Mouse (Mus musculus) neural tube, embryonic 11.5 days (tissue): Measurements from ENCODE around the gene Ptf1a. TPM values are rescaled to one million over a fixed set of nuclear protein-coding genes. Genes with fewer than 3 reads are reported as not detected.

Source experiments
- ATAC-seq: fragments of 200-750 bp; cut with Nextera tagmentation; 2 replicates; pipeline ENCODE4 v1.8.0; 2017; ENCODE audit warnings: moderate number of reproducible peaks, mild to moderate bottlenecking, moderate TSS enrichment, moderate library complexity; ENCODE audit not compliant: insufficient read depth, low FRiP score, low TSS enrichment
- DNase-seq: peaks from one replicate; pipeline ENCODE4 v3.0.0-alpha.2; 2015; ENCODE audit warnings: low spot score
- H3K27ac ChIP-seq: fragments of 300-500 bp; sonication (generic); 2 replicates; pipeline ENCODE4 v1.5.1; 2014; ENCODE audit warnings: low read depth, mild to moderate bottlenecking, low read length
- H3K27me3 ChIP-seq: fragments of 300-500 bp; sonication (generic); 2 replicates; pipeline ENCODE4 v1.6.1; 2014; ENCODE audit warnings: mild to moderate bottlenecking, low read length, mixed read lengths; ENCODE audit not compliant: control insufficient read depth, insufficient read depth
- H3K36me3 ChIP-seq: fragments of 300-500 bp; sonication (generic); 2 replicates; pipeline ENCODE4 v1.6.1; 2014; ENCODE audit warnings: mild to moderate bottlenecking, low read length, moderate library complexity, mixed read lengths; ENCODE audit not compliant: control insufficient read depth, insufficient read depth
- H3K4me1 ChIP-seq: fragments of 300-500 bp; sonication (generic); 2 replicates; pipeline ENCODE4 v1.6.1; 2014; ENCODE audit warnings: low read length, mixed read lengths; ENCODE audit not compliant: control insufficient read depth, insufficient read depth
- H3K4me2 ChIP-seq: fragments of 300-500 bp; sonication (generic); 2 replicates; pipeline ENCODE4 v1.6.1; 2014; ENCODE audit warnings: low read depth, mild to moderate bottlenecking, moderate library complexity
- H3K4me3 ChIP-seq: fragments of 300-500 bp; sonication (generic); 2 replicates; pipeline ENCODE4 v1.5.1; 2014; ENCODE audit warnings: low read depth, low read length
- H3K9ac ChIP-seq: fragments of 300-500 bp; sonication (generic); 2 replicates; pipeline ENCODE4 v1.6.1; 2014; ENCODE audit warnings: mild to moderate bottlenecking, low read length
- H3K9me3 ChIP-seq: fragments of 300-500 bp; sonication (generic); 2 replicates; pipeline ENCODE4 v1.6.1; 2016; ENCODE audit warnings: low read length; ENCODE audit not compliant: control insufficient read depth
- WGBS: fragments of 180-500 bp; shearing (Covaris S2); extraction: QIAGEN DNeasy Blood & Tissue Kit; methylation state at CpG from one replicate; pipeline ENCODE4 v1.1.7; 2014; 5-methylcytosine and 5-hydroxymethylcytosine counted together
- polyA plus RNA-seq: library from polyadenylated mRNA; unstranded; fragments of >200 nt; fragmentation: Nextera tagmentation; extraction: Ambion mirVana; gene quantifications from 2 replicates; pipeline ENCODE4 v1.2.1, GENCODE M21; 2014

The Ptf1a gene
- polyA plus RNA-seq, 1 experiment from 2014 or later, result 13.6 TPM

GRCm38 (mm10) chr2:19423086-19423485 lies 22.4 kb upstream of the Ptf1a start:
- DNase-seq, result no peak

DNA sequence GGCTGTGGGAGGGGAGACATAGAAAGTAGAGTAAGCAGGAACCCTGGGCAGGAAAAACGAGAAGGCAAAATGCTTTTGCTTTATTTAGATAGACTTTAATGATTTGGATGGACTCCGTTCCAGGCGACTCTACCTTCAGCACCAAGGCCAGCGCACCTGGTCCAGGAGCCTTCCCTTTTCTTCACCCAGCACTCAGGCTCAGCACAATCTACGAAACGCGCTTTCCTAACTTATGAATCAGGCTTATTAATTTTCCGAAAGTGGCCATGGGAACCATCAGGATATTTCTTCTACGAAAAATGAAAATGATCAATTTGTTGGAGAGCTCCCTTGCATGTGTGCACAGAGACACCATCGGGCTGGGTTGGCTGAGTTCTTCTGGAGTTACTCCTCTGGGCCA lies 16.4 kb upstream of the Ptf1a start:
- H3K36me3 ChIP-seq, result no peaks in the 10 kb centered on the region
- DNase-seq (peak; percentile 69), ATAC-seq (no peak)
- H3K9ac ChIP-seq, result no peak overlapping the region
- no peak overlapping the region for H3K4me3 ChIP-seq
- no peak overlapping the region for H3K27ac ChIP-seq
- H3K4me1 ChIP-seq, result peaks cover 8% of the 10 kb centered on the region
- H3K4me2 ChIP-seq, result peak overlapping the region; percentile 1; the same call in 1 of the 2 replicates
- 5% methylated on average over 10 of the region's 10 CpGs for WGBS
- H3K9me3 ChIP-seq, result no peaks in the 10 kb centered on the region
- H3K27me3 ChIP-seq, result peaks cover 68% of the 10 kb centered on the region

More at GRCm38 (mm10) chr2:19423086-19423485, 22.4 kb upstream of the Ptf1a start:
- Histone ChIP-seq H3K27ac (no peak overlapping the region), H3K4me2 (no peak overlapping the region), H3K27me3 (peaks cover 14% of the 10 kb centered on the region; the same call in 1 of the 2 replicates), H3K4me1 (no peaks in the 10 kb centered on the region), H3K36me3 (no peaks in the 10 kb centered on the region), H3K4me3 (no peak overlapping the region), H3K9me3 (no peaks in the 10 kb centered on the region), H3K9ac (no peak overlapping the region)
- 83% methylated on average over 6 of the region's 6 CpGs for WGBS
- no peak for ATAC-seq

- 3% methylated on average over 31 of the region's 31 CpGs for WGBS
- Histone ChIP-seq H3K27me3 (peaks cover 76% of the 10 kb centered on the region), H3K27ac (no peak overlapping the region; the same call in 1 of the 2 replicates), H3K36me3 (no peaks in the 10 kb centered on the region), H3K4me3 (no peak overlapping the region), H3K9ac (no peak overlapping the region), H3K4me1 (peaks cover 8% of the 10 kb centered on the region), H3K4me2 (peak overlapping the region; percentile 23), H3K9me3 (no peaks in the 10 kb centered on the region)
- ATAC-seq (0 out of 2 replicates have a peak, but pooled peaks have one; percentile 29), DNase-seq (peak; percentile 55)
Observed at GRCm38 (mm10) chr2:19429691-19430690, 15.5 kb upstream of the Ptf1a start.

GRCm38 (mm10) chr2:19430746-19431145 lies 14.7 kb upstream of the Ptf1a start:
- peak; percentile 68 for ATAC-seq
- Histone ChIP-seq H3K36me3 (no peaks in the 10 kb centered on the region), H3K4me2 (peak overlapping the region; percentile 44), H3K9ac (no peak overlapping the region), H3K9me3 (no peaks in the 10 kb centered on the region), H3K4me3 (peak overlapping the region; percentile 27), H3K27me3 (peaks cover 80% of the 10 kb centered on the region), H3K27ac (0 out of 2 replicates have a peak overlapping the region, but pooled peaks have one; percentile 11), H3K4me1 (peaks cover 8% of the 10 kb centered on the region)
- under 1% methylated on average over 33 of the region's 33 CpGs for WGBS
- peak; percentile 78 for DNase-seq

DNA sequence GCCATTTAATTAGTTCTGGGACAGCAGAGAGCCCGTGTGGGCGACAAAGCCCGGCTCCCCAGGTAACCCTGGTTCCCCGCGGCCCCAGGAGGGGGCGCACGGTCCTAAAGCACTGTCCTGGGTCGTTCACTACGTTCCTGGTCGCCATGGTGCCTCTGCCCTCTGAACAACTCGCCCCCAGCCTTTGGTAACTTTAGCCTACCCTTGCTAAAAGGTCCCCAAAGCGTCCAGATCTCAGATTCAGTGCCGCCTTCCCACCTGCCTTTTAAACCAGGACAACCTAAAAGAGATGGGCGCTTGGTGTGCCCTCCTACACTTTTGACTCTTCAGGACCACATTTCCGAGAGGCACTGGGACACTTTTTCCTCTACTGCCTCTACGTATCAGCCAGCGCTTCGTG lies 14.3 kb upstream of the Ptf1a start:
- Histone ChIP-seq H3K36me3 (no peaks in the 10 kb centered on the region), H3K9ac (no peak overlapping the region), H3K9me3 (no peaks in the 10 kb centered on the region), H3K27me3 (peaks cover 78% of the 10 kb centered on the region), H3K27ac (0 out of 2 replicates have a peak overlapping the region, but pooled peaks have one; percentile 11), H3K4me3 (peak overlapping the region; percentile 27), H3K4me1 (peaks cover 8% of the 10 kb centered on the region), H3K4me2 (peak overlapping the region; percentile 44)
- DNase-seq, result peak; percentile 78
- peak; percentile 62 for ATAC-seq
- under 1% methylated on average over 18 of the region's 18 CpGs for WGBS

GRCm38 (mm10) chr2:19431614-19432323 lies 13.7 kb upstream of the Ptf1a start:
- 0 out of 2 replicates have a peak overlapping the region, but pooled peaks have one; percentile 11 for H3K27ac ChIP-seq
- peak; percentile 80 for ATAC-seq
- no peaks in the 10 kb centered on the region for H3K36me3 ChIP-seq
- H3K27me3 ChIP-seq, result peaks cover 72% of the 10 kb centered on the region
- H3K4me1 ChIP-seq, result peaks cover 8% of the 10 kb centered on the region
- 1% methylated on average over 41 of the region's 41 CpGs for WGBS
- no peak overlapping the region for H3K4me3 ChIP-seq
- peak overlapping the region; percentile 44 for H3K4me2 ChIP-seq
- no peak overlapping the region for H3K9ac ChIP-seq
- DNase-seq, result peak; percentile 77
- H3K9me3 ChIP-seq, result no peaks in the 10 kb centered on the region

GRCm38 (mm10) chr2:19444346-19444745 lies 1.1 kb upstream of the Ptf1a start:
- DNase-seq (peak; percentile 13), ATAC-seq (no peak)
- Histone ChIP-seq H3K36me3 (no peaks in the 10 kb centered on the region), H3K9me3 (no peaks in the 10 kb centered on the region), H3K4me2 (peak overlapping the region; percentile 50; the same call in 1 of the 2 replicates), H3K9ac (no peak overlapping the region), H3K27ac (no peak overlapping the region), H3K27me3 (peaks cover 81% of the 10 kb centered on the region), H3K4me1 (0 out of 2 replicates have a peak, but pooled peaks cover 13% of the 10 kb centered on the region), H3K4me3 (peak overlapping the region; percentile 41; the same call in 1 of the 2 replicates)
- WGBS, result 1% methylated on average over 9 of the region's 9 CpGs

DNA sequence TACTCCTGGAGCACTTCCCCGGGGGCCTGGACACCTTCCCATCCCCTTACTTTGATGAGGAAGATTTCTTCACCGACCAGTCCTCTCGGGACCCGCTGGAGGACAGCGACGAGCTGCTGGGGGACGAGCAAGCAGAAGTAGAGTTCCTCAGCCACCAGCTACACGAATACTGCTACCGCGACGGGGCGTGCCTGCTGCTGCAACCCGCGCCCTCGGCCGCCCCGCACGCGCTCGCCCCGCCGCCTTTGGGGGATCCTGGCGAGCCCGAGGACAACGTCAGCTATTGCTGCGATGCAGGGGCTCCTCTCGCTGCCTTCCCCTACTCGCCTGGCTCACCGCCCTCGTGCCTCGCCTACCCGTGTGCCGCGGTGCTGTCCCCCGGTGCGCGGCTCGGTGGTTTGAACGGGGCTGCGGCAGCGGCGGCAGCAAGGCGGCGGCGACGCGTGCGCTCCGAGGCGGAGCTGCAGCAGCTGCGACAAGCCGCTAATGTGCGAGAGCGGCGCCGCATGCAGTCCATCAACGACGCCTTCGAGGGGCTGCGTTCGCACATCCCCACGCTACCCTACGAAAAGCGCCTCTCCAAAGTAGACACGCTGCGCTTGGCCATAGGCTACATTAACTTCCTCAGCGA lies 523 bp downstream of the Ptf1a start:
- peaks cover 94% of the 10 kb centered on the region for H3K27me3 ChIP-seq
- WGBS, result under 1% methylated on average over 60 of the region's 67 CpGs
- DNase-seq (peak; percentile 66), ATAC-seq (no peak)
- H3K9ac ChIP-seq, result peak overlapping the region; percentile 46
- H3K36me3 ChIP-seq, result no peaks in the 10 kb centered on the region
- H3K27ac ChIP-seq, result no peak overlapping the region
- H3K9me3 ChIP-seq, result no peaks in the 10 kb centered on the region
- peak overlapping the region; percentile 41 for H3K4me3 ChIP-seq
- peak overlapping the region; percentile 50 for H3K4me2 ChIP-seq
- H3K4me1 ChIP-seq, result 0 out of 2 replicates have a peak, but pooled peaks cover 13% of the 10 kb centered on the region
